ENCODE assay signal across 10 mouse cellular contexts in the genomic region with DNA sequence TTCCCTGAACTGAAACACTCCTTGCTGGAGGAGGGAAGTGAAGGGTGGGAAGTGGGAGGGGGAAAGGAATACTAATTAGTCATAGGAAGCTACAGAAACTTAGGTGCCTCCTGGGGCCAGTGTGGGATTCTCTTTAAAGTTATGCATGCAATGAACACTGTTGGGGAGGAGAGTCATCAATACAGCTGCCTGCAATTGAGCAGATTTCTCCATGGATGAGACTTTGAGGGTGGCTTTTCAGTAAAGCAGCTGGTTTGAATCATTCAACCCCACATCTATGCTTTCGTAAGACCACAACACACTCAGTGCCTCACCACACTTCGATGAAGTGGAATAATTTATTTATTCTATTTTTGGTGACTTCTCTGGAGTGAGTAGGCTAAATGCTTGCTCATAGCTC.
DNase-seq lines count a peak whose midpoint lies in the region.
"Had no signal": no experiment of that assay in that cellular context is flagged by ENCODE, and none has a peak within 500 bp of the region (broad histone marks: within the 10 kb centered on the region; RNA-seq: fewer than 3 reads in every experiment).

No protein-coding gene starts in this region.

- peak; percentile 6 for DNase-seq in layer of hippocampus, adult 9-11 months
- no peak for DNase-seq in layer of hippocampus, adult 11-12 months (ENCODE audit: low spot score)
- DNase-seq in right cerebral cortex, adult 18-20 months: peak; percentile 40
- no peak for DNase-seq in right cerebral cortex, postnatal 14 days
- peak; percentile 26 for DNase-seq in forelimb bud, embryonic 11.5 days (ENCODE audit: low read depth, low spot score)
- no peak for DNase-seq in ovary, postnatal 10 days (ENCODE audit: low spot score)
- DNase-seq in yolk sac, embryonic 10.5 days (ENCODE audit: low spot score): no peak
- DNase-seq: cerebellum, adult 2 months; gastrocnemius, postnatal 36 days; kidney, postnatal 25 days had no signal

Comparison
In these comparisons a context has a peak if more than half of its experiments do, and no peak if none do; other contexts are left out.
1. DNase-seq: peak in layer of hippocampus, adult 9-11 months (single experiment), right cerebral cortex, adult 18-20 months (single experiment) and forelimb bud, embryonic 11.5 days (single experiment); none in layer of hippocampus, adult 11-12 months (single experiment), right cerebral cortex, postnatal 14 days (single experiment), ovary, postnatal 10 days (single experiment) and yolk sac, embryonic 10.5 days (single experiment).